Mouse (Mus musculus): Measurements from ENCODE around the gene Stap2.

DNA sequence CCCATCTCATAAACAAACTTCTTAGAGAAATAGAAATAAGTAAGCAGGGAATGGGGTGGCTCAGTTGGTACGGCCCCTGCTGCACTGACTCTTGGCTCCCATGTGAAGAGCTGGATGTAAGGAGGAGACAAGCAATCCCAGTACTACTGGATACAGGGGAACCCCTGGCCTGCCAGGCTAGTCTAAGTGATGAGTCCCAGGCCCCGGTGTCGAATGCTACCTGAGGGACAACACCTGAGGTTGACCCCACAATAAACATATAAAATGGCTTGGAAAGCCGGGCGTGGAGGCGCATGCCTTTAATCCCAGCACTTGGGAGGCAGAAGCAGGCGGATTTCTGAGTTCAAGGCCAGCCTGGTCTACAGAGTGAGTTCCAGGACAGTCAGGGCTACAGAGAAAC lies 26.0 kb upstream of the Stap2 start:
- no peak for TF ChIP-seq CTCF (IDR thresholded peaks at IDR 0.05; ENCODE audit: control insufficient read depth, insufficient read depth, low read length)
- TF ChIP-seq POLR2A (IDR thresholded peaks at IDR 0.05; ENCODE audit: borderline replicate concordance, control insufficient read depth, low read depth, low read length), result no peak
